Mouse (Mus musculus) embryo, embryonic 10 days (tissue): Measurements from ENCODE around the gene Pou2f1.
"Not testable (repeated sequence)": the region's sequence is repeated elsewhere in the genome, so short reads cannot be mapped to it uniquely, and the experiment has no call there.

ENCODE experiments used
- DNase-seq: peaks from one replicate; pipeline ENCODE4 v3.0.0-alpha.2; 2015; ENCODE audit warnings: low spot score

The Pou2f1 gene

GRCm38 (mm10) chr1:166003181-166004022 lies 924 bp upstream of the Pou2f1 start:
- DNase-seq, result peak; percentile 80

GRCm38 (mm10) chr1:166001904-166002489 lies 481 bp downstream of the Pou2f1 start:
- peak; percentile 46 for DNase-seq

- peak; percentile 31 for DNase-seq
These were observed 1.2 kb downstream of the Pou2f1 start for GRCm38 (mm10) chr1:166001121-166001903.

- DNase-seq, result no peak
These were observed 1.8 kb downstream of the Pou2f1 start for GRCm38 (mm10) chr1:166000601-166001120.

GRCm38 (mm10) chr1:165999709-166000108 lies 2.8 kb downstream of the Pou2f1 start:
- no peak for DNase-seq

GRCm38 (mm10) chr1:165995661-165996055 lies 6.8 kb downstream of the Pou2f1 start:
- no peak for DNase-seq

- DNase-seq, result not testable (repeated sequence)
These were observed 7.3 kb downstream of the Pou2f1 start for GRCm38 (mm10) chr1:165995011-165995660.

GRCm38 (mm10) chr1:165994279-165994678 lies 8.2 kb downstream of the Pou2f1 start:
- DNase-seq, result no peak

- DNase-seq, result no peak
These were observed 9.0 kb downstream of the Pou2f1 start for GRCm38 (mm10) chr1:165993270-165994156.

GRCm38 (mm10) chr1:165988536-165988935 lies 13.9 kb downstream of the Pou2f1 start:
- DNase-seq, result no peak

GRCm38 (mm10) chr1:165988072-165988471 lies 14.4 kb downstream of the Pou2f1 start:
- DNase-seq, result no peak

GRCm38 (mm10) chr1:165985743-165986360 lies 16.6 kb downstream of the Pou2f1 start:
- DNase-seq, result no peak

- no peak for DNase-seq
These were observed 17.3 kb downstream of the Pou2f1 start for GRCm38 (mm10) chr1:165985186-165985585.

GRCm38 (mm10) chr1:165976672-165977448 lies 25.6 kb downstream of the Pou2f1 start:
- DNase-seq, result no peak

- no peak for DNase-seq
These were observed 33.3 kb downstream of the Pou2f1 start for GRCm38 (mm10) chr1:165969001-165969690.

GRCm38 (mm10) chr1:165967027-165967654 lies 35.3 kb downstream of the Pou2f1 start:
- DNase-seq, result peak; percentile 67

GRCm38 (mm10) chr1:165966156-165966914 lies 36.1 kb downstream of the Pou2f1 start:
- peak; percentile 30 for DNase-seq
